Mouse (Mus musculus): Measurements from ENCODE around the gene Dennd6a. TPM values are rescaled to one million over a fixed set of nuclear protein-coding genes. Genes with fewer than 3 reads are reported as not detected.

Dennd6a gene
- polyA plus RNA-seq, 1 experiment from 2014 or later = 29.9 TPM

GRCm38 (mm10) chr14:26638708-26639084 is 65.0 kb downstream of the Dennd6a start:
- Histone ChIP-seq H3K36me3 (ENCODE audit: insufficient read depth, low read length) (no peaks in the 10 kb centered on the region), H3K27ac (ENCODE audit: low read length) (peak overlapping the region; percentile 98), H3K27me3 (ENCODE audit: insufficient read depth, low read length) (no peaks in the 10 kb centered on the region), H3K4me2 (replicated peaks; ENCODE audit: low read depth, low read length) (peak overlapping the region; percentile 71), H3K4me3 (ENCODE audit: low read length) (peak overlapping the region; percentile 97), H3K9me3 (ENCODE audit: low read length) (no peaks in the 10 kb centered on the region), H3K4me1 (ENCODE audit: insufficient read depth, low read length) (peaks cover 21% of the 10 kb centered on the region), H3K9ac (replicated peaks; ENCODE audit: low read length) (peak overlapping the region; percentile 99)
- ATAC-seq (ENCODE audit: low FRiP score, low TSS enrichment) = peak; percentile 64
- under 1% methylated on average over 16 of the region's 16 CpGs for WGBS

GRCm38 (mm10) chr14:26639251-26639650 is 65.6 kb downstream of the Dennd6a start:
- Histone ChIP-seq H3K27me3 (ENCODE audit: insufficient read depth, low read length) (no peaks in the 10 kb centered on the region), H3K4me3 (ENCODE audit: low read length) (peak overlapping the region; percentile 97), H3K9me3 (ENCODE audit: low read length) (no peaks in the 10 kb centered on the region), H3K9ac (replicated peaks; ENCODE audit: low read length) (peak overlapping the region; percentile 99), H3K4me2 (replicated peaks; ENCODE audit: low read depth, low read length) (peak overlapping the region; percentile 71), H3K4me1 (ENCODE audit: insufficient read depth, low read length) (peaks cover 22% of the 10 kb centered on the region), H3K27ac (ENCODE audit: low read length) (peak overlapping the region; percentile 98; the same call in 1 of the 2 replicates), H3K36me3 (ENCODE audit: insufficient read depth, low read length) (no peaks in the 10 kb centered on the region)
- 3% methylated on average over 11 of the region's 11 CpGs for WGBS
- no peak for ATAC-seq (ENCODE audit: low FRiP score, low TSS enrichment)

- peak overlapping the region; percentile 97 for H3K4me3 ChIP-seq (ENCODE audit: low read length)
- no peaks in the 10 kb centered on the region for H3K27me3 ChIP-seq (ENCODE audit: insufficient read depth, low read length)
- H3K36me3 ChIP-seq (ENCODE audit: insufficient read depth, low read length) = no peaks in the 10 kb centered on the region
- no peak for ATAC-seq (ENCODE audit: low FRiP score, low TSS enrichment)
- no peaks in the 10 kb centered on the region for H3K9me3 ChIP-seq (ENCODE audit: low read length)
- no peak overlapping the region for H3K27ac ChIP-seq (ENCODE audit: low read length)
- 32% methylated on average over 2 of the region's 2 CpGs for WGBS
- peaks cover 24% of the 10 kb centered on the region for H3K4me1 ChIP-seq (ENCODE audit: insufficient read depth, low read length)
- H3K9ac ChIP-seq (replicated peaks; ENCODE audit: low read length) = peak overlapping the region; percentile 54
- H3K4me2 ChIP-seq (replicated peaks; ENCODE audit: low read depth, low read length) = peak overlapping the region; percentile 71
Measured at GRCm38 (mm10) chr14:26639961-26640360, 66.3 kb downstream of the Dennd6a start.

GRCm38 (mm10) chr14:26643006-26643624 is 69.5 kb downstream of the Dennd6a start:
- no peak overlapping the region for H3K4me3 ChIP-seq (ENCODE audit: low read length)
- ATAC-seq (ENCODE audit: low FRiP score, low TSS enrichment) = no peak
- 75% methylated on average over 3 of the region's 3 CpGs for WGBS

GRCm38 (mm10) chr14:26645989-26646650 is 72.5 kb downstream of the Dennd6a start:
- Histone ChIP-seq H3K4me1 (ENCODE audit: insufficient read depth, low read length) (peaks cover 10% of the 10 kb centered on the region; the same call in 1 of the 2 replicates), H3K4me3 (ENCODE audit: low read length) (no peak overlapping the region), H3K36me3 (ENCODE audit: insufficient read depth, low read length) (peaks cover 13% of the 10 kb centered on the region; the same call in 1 of the 2 replicates), H3K27ac (ENCODE audit: low read length) (no peak overlapping the region), H3K4me2 (replicated peaks; ENCODE audit: low read depth, low read length) (no peak overlapping the region), H3K27me3 (ENCODE audit: insufficient read depth, low read length) (no peaks in the 10 kb centered on the region), H3K9ac (replicated peaks; ENCODE audit: low read length) (no peak overlapping the region), H3K9me3 (ENCODE audit: low read length) (no peaks in the 10 kb centered on the region)
- WGBS = 74% methylated on average over 5 of the region's 5 CpGs
- ATAC-seq (ENCODE audit: low FRiP score, low TSS enrichment) = no peak

More at GRCm38 (mm10) chr14:26643006-26643624, 69.5 kb downstream of the Dennd6a start:
- H3K27me3 ChIP-seq (ENCODE audit: insufficient read depth, low read length) = no peaks in the 10 kb centered on the region
- H3K4me2 ChIP-seq (replicated peaks; ENCODE audit: low read depth, low read length) = no peak overlapping the region
- H3K27ac ChIP-seq (ENCODE audit: low read length) = no peak overlapping the region
- no peaks in the 10 kb centered on the region for H3K9me3 ChIP-seq (ENCODE audit: low read length)
- H3K4me1 ChIP-seq (ENCODE audit: insufficient read depth, low read length) = peaks cover 21% of the 10 kb centered on the region
- H3K36me3 ChIP-seq (ENCODE audit: insufficient read depth, low read length) = peaks cover 7% of the 10 kb centered on the region; the same call in 1 of the 2 replicates
- H3K9ac ChIP-seq (replicated peaks; ENCODE audit: low read length) = no peak overlapping the region

- H3K4me3 ChIP-seq (ENCODE audit: low read length) = no peak overlapping the region
- no peaks in the 10 kb centered on the region for H3K9me3 ChIP-seq (ENCODE audit: low read length)
- peaks cover 7% of the 10 kb centered on the region; the same call in 1 of the 2 replicates for H3K4me1 ChIP-seq (ENCODE audit: insufficient read depth, low read length)
- peaks cover 15% of the 10 kb centered on the region; the same call in 1 of the 2 replicates for H3K36me3 ChIP-seq (ENCODE audit: insufficient read depth, low read length)
- no peak overlapping the region for H3K27ac ChIP-seq (ENCODE audit: low read length)
- no peak overlapping the region for H3K4me2 ChIP-seq (replicated peaks; ENCODE audit: low read depth, low read length)
- ATAC-seq (ENCODE audit: low FRiP score, low TSS enrichment) = no peak
- H3K9ac ChIP-seq (replicated peaks; ENCODE audit: low read length) = no peak overlapping the region
- WGBS = 84% methylated on average over 2 of the region's 2 CpGs
- no peaks in the 10 kb centered on the region for H3K27me3 ChIP-seq (ENCODE audit: insufficient read depth, low read length)
Measured at GRCm38 (mm10) chr14:26647811-26648210, 74.2 kb downstream of the Dennd6a start.

- Histone ChIP-seq H3K9ac (replicated peaks; ENCODE audit: low read length) (no peak overlapping the region), H3K9me3 (ENCODE audit: low read length) (no peaks in the 10 kb centered on the region), H3K27ac (ENCODE audit: low read length) (no peak overlapping the region), H3K4me1 (ENCODE audit: insufficient read depth, low read length) (no peaks in the 10 kb centered on the region), H3K4me3 (ENCODE audit: low read length) (no peak overlapping the region), H3K27me3 (ENCODE audit: insufficient read depth, low read length) (no peaks in the 10 kb centered on the region), H3K4me2 (replicated peaks; ENCODE audit: low read depth, low read length) (no peak overlapping the region), H3K36me3 (ENCODE audit: insufficient read depth, low read length) (peaks cover 38% of the 10 kb centered on the region)
- no peak for ATAC-seq (ENCODE audit: low FRiP score, low TSS enrichment)
Measured at GRCm38 (mm10) chr14:26651901-26652300, 78.2 kb downstream of the Dennd6a start.

- peaks cover 37% of the 10 kb centered on the region for H3K36me3 ChIP-seq (ENCODE audit: insufficient read depth, low read length)
- H3K27ac ChIP-seq (ENCODE audit: low read length) = no peak overlapping the region
- H3K27me3 ChIP-seq (ENCODE audit: insufficient read depth, low read length) = no peaks in the 10 kb centered on the region
- no peak overlapping the region for H3K4me3 ChIP-seq (ENCODE audit: low read length)
- ATAC-seq (ENCODE audit: low FRiP score, low TSS enrichment) = no peak
- H3K9ac ChIP-seq (replicated peaks; ENCODE audit: low read length) = no peak overlapping the region
- H3K4me2 ChIP-seq (replicated peaks; ENCODE audit: low read depth, low read length) = no peak overlapping the region
- H3K4me1 ChIP-seq (ENCODE audit: insufficient read depth, low read length) = no peaks in the 10 kb centered on the region
- no peaks in the 10 kb centered on the region for H3K9me3 ChIP-seq (ENCODE audit: low read length)
Measured at GRCm38 (mm10) chr14:26658178-26658577, 84.5 kb downstream of the Dennd6a start.

- H3K27me3 ChIP-seq (ENCODE audit: insufficient read depth, low read length) = no peaks in the 10 kb centered on the region
Measured at GRCm38 (mm10) chr14:26660233-26660632, 86.6 kb downstream of the Dennd6a start.

GRCm38 (mm10) chr14:26662016-26662415 is 88.4 kb downstream of the Dennd6a start:
- no peak for ATAC-seq (ENCODE audit: low FRiP score, low TSS enrichment)
- Histone ChIP-seq H3K27ac (ENCODE audit: low read length) (no peak overlapping the region), H3K4me1 (ENCODE audit: insufficient read depth, low read length) (peaks cover 9% of the 10 kb centered on the region), H3K36me3 (ENCODE audit: insufficient read depth, low read length) (peaks cover 30% of the 10 kb centered on the region), H3K4me2 (replicated peaks; ENCODE audit: low read depth, low read length) (no peak overlapping the region), H3K9ac (replicated peaks; ENCODE audit: low read length) (no peak overlapping the region), H3K4me3 (ENCODE audit: low read length) (no peak overlapping the region), H3K9me3 (ENCODE audit: low read length) (no peaks in the 10 kb centered on the region), H3K27me3 (ENCODE audit: insufficient read depth, low read length) (no peaks in the 10 kb centered on the region)
- 62% methylated on average over 3 of the region's 3 CpGs for WGBS

More at GRCm38 (mm10) chr14:26660233-26660632, 86.6 kb downstream of the Dennd6a start:
- Histone ChIP-seq H3K27ac (ENCODE audit: low read length) (no peak overlapping the region), H3K4me3 (ENCODE audit: low read length) (no peak overlapping the region), H3K9ac (replicated peaks; ENCODE audit: low read length) (no peak overlapping the region), H3K9me3 (ENCODE audit: low read length) (no peaks in the 10 kb centered on the region), H3K36me3 (ENCODE audit: insufficient read depth, low read length) (peaks cover 29% of the 10 kb centered on the region), H3K4me1 (ENCODE audit: insufficient read depth, low read length) (no peaks in the 10 kb centered on the region), H3K4me2 (replicated peaks; ENCODE audit: low read depth, low read length) (no peak overlapping the region)
- WGBS = 92% methylated on average over 1 of the region's 1 CpGs
- ATAC-seq (ENCODE audit: low FRiP score, low TSS enrichment) = no peak
